Mouse (Mus musculus): ENCODE measurements at regions not wholly inside any gene's neighbourhood (a gene's known extent, or its start where the extent isn't known, plus 50 kb on each side); places are given as distances from the start of the nearest gene placed in this dataset.
"Not testable (repeated sequence)": the region's sequence is repeated elsewhere in the genome, so short reads cannot be mapped to it uniquely, and the experiment has no call there.

DNA sequence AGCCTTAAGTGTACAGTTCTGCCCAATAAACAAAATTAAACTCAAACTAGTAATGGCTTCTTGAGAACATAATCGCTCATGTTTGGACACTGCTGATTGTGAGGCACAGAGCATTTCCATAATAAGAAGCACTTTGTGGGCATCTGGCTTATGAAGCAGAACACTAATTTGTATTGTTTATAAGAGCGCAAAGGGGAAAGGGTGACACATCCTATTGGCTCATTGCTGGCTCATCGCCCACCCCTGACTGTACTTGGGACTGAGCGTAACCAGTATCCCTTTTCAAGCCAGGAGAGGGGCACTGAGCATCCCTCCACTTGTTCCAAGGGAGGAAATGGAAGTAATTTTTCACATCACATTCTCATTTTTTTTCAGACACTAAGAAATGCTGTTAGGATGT is 288.0 kb downstream of the Sfmbt2 start:
- no peak for DNase-seq (ENCODE audit: low read depth)

DNA sequence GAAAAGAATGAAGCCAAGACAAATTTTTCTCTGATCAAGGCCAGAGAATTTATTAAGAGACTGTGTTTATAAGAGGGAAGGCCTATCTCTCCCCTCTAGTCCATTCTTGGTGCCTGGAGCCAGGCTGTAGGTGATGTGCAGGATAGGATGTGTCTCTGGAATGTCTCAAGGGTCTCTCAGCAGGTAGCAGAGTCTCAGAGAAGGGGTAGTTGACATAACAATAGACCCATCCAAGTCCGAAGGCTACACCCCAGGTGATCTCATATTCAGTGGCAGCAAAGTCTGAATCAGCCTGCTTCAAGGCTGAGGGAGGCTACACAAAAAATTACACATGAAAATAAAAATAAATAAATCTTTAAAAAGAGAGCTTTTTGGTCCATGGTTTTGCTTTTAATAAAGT is 297.6 kb downstream of the Sfmbt2 start:
- DNase-seq (ENCODE audit: low read depth) = not testable (repeated sequence)

DNA sequence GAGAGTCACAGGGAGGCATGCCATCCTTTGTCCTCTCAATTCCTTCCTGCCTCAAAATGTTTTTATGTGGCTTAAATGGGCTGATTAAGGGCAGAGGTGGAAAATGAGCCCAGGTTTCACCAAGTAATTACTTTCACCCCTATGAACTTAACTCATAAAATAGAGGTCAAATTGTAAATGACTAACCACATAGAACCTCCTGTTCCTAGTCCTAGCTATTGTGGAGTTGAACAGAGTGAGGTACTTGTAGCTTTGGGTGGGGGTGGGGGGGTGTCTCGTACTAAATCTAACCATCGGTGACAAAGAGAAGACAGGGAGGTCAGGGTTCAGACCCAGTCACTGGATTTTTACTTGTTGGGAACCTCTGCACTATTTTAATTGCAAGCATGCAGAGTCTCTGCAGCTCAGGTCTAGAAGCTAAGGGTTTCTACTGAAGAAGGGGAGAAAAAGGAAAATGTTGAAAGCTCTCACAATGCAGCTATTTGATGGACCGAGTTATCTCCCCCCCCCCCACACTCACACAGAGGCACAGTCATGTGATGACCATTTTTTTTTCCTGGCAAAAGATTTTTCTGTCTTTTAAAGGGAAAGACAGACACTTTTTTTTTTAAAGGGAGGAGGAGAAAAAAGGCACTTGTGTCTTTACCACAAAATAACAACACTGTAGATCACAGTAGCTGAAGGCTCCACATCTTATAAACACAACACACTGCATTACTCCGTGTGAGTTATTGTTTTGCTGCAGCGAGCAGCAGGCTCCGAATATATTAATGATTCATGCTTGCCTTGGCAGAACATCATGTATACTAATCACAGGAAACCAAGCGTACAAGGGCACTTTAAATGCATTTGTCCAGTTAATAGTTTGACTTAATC is 300.4 kb downstream of the Sfmbt2 start:
- no peak for DNase-seq (ENCODE audit: low read depth)

DNA sequence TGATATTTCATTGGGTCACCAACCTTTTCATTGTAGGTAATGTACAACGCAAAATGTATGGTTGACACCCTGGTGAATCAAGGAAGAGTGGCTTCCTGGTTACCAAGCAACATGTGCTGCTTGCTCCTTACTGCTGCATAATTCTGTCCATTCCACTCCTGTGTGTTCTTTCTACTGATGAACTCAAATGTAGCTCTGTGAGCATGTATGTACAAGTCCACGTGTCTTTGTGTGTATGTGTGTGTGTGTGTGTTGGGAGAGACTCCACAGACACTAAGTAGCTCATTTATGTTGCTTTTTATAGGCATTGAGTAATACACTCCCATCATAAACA is 301.0 kb downstream of the Sfmbt2 start:
- DNase-seq (ENCODE audit: low read depth) = no peak

DNA sequence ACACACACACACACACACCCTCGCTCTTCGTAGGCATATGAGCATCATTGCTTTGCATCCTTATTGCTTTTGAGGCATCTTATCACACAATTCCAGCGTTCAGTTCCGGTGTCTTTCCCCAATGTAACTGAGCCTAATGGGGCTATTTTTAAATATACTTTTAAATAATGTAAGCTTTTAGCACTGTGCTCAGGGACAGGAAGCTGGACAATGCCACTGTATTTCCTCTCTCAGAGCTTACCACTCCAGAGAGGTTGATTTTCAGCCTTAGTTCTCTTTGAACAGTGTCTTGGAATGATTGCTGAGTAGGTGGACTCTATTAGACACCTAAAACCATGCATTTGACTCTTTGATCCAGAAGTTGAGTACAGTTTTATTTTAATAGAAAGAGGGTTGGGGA is 301.9 kb downstream of the Sfmbt2 start:
- DNase-seq (ENCODE audit: low read depth) = no peak

DNA sequence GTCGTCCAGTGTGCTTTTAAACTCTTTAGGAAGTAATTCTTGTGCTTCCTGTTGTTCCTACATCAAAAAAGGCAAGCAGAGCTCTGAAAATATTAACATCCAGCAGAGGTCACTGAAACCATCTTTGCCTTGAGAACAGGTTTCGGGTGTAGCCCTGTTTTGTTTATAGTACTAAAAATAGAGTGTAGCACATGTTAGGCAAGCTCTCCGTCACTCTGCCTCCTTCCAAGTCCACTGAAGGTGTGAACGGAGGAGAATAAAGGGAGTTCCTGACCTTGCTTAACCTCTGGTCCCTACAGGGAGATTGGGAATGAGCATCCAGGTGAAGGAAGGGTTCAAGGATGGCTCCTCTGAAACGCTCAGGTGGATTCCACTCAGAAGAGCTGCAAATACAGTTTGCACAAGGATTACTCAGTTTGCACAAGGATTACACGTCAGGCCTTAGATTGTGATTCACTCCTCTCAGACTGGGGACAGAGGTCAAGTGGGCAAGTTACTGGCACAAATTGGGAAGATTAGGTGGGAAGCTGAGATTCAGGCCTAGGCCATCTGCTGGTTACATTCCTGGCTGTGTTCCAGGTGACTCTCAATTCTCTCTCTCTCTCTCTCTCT is 304.5 kb downstream of the Sfmbt2 start:
- no peak for DNase-seq (ENCODE audit: low read depth)

DNA sequence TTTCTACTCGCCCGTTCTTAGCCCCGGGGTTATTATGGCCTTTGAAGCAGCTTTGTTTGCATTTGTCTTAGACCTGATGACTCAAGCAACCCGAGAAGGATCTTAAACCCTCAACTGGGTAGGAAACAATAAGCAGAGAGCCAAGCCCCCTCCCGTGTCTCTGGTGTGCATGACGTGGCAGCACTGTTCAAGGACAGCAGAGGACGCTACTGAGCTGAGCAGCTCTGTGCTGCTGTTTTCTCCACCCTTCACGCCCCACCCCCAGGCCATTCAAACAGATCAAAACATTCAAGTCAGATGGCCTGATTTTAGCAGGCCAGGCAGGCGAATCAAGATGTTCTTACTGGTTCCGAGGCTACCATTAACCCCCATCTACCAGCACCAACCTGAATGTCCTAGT is 331.1 kb downstream of the Sfmbt2 start:
- no peak for DNase-seq (ENCODE audit: low read depth)

DNA sequence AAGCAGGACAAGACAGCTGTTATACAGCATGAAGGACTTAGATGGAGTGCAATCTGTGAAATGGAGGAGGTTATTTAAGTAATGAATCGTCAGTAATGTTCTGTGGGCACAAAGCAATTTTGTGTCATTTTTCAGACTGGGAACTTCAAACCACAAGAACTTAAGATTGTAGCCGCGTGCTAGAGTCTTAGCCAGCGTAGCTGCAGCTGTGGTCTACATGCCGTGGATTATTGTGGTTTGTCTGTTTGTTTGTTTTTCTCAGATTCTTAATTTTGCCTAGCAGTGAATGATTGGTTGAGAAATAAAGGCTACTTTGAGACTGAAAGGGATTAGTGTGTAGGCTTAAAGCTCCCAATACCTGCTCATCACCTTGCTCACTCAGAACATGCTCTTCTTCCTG is 348.1 kb downstream of the Sfmbt2 start:
- DNase-seq (ENCODE audit: low read depth) = no peak

DNA sequence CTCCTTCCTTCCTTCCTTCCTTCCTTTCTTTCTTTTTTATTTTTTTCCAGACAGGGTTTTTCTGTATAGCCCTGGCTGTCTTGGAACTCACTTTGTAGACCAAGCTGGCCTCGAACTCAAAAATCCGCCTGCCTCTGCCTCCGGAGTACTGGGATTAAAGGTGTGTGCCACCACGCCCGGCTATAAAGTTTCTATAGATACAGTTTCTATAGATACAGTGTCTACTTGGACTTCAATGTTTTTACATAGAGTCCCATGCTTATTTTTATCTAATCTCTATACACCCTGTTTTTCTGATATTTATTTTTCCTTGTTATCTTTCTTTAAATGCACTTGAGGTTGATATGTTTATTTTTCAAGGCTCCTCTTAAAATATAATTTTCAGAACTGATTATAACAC is 364.0 kb downstream of the Sfmbt2 start:
- not testable (repeated sequence) for DNase-seq (ENCODE audit: low read depth)

DNA sequence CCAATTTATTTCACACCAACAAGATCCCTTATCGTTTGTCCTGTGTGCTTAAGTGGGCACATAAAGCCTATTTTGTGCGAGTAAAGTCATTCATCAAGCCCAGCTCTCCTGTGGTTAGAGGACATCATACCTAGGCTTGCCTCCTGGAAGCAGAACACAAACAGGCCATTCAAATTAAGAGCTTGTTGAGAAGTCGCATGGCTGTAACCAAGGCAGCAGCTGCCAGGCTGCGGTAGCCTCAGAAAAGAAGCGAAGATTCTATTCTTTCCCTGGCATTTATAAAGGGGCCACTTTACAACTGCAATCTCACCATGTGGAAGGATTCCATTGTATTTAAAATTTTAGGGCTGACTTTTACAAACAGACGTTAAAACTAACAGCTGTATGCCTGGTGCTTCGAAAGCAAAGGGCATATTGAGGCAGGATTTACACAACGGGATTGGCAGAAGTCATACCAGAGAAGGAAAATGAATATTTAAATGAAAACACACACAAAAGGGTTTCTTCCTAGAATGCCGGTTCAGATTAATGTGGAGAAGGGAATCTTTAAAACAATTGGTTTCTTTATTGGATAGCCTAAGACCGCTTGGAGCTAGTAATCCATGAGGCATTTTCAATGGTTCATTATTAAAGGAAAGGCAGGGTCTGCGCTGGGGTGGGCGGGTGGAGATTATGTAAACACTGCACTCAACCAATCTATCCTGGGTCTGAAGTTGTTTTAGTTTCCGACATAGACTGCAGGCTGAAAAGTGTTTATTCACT is 366.6 kb downstream of the Sfmbt2 start:
- no peak for DNase-seq (ENCODE audit: low read depth)

DNA sequence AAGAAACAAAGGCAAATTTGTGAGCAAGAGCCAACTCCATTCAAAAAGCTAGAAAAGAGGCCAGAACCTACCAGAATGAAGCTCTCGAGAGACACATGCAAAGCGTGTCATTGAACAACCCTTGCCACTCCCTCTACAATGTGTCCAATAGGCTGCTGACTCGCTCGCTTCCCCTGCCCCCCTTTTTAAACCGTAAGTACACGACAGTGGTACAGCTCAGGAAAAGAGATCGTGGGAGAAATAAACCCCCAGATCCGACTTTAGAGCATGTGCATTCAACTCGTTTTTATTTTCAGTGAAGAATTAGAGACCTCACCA is 367.1 kb downstream of the Sfmbt2 start:
- no peak for DNase-seq (ENCODE audit: low read depth)

DNA sequence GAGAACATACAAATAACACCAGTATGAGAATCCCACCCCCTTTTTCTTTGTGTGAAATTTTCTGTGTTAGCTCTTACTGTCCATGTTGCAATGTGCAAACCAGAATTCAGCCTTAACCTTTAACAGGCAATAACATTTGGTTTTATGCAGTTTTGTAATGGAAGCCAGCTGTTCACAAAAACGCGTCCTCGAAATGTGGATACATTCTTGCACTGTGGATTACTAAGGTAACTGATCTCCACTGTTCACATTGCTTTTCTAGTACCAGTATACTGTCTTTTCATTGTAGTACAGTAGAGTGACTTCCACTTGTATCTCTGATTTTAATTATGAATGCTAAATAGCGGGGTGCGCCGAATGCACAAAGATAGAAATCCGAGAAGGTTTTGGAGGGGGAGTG is 374.8 kb downstream of the Sfmbt2 start:
- no peak for DNase-seq (ENCODE audit: low read depth)

DNA sequence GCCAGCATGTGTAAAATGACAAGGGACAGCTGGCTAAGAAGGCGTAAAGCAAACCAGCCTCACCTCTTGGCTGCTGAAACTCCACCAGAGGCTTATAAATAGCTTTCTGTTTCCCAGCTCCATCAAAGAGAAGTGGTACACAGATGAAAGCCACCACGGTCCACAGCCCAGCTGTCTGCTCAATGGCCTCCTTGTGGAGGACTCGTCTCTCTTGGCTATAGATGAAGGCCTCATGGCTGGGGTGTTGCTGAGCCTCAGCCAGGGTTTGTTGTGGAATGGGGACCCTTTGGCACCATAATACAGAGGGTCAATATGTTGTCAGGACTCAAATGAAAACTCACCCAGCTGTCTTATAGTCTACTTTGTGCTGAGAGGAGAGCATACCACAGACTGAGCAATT is 385.1 kb downstream of the Sfmbt2 start:
- no peak for DNase-seq (ENCODE audit: low read depth)

DNA sequence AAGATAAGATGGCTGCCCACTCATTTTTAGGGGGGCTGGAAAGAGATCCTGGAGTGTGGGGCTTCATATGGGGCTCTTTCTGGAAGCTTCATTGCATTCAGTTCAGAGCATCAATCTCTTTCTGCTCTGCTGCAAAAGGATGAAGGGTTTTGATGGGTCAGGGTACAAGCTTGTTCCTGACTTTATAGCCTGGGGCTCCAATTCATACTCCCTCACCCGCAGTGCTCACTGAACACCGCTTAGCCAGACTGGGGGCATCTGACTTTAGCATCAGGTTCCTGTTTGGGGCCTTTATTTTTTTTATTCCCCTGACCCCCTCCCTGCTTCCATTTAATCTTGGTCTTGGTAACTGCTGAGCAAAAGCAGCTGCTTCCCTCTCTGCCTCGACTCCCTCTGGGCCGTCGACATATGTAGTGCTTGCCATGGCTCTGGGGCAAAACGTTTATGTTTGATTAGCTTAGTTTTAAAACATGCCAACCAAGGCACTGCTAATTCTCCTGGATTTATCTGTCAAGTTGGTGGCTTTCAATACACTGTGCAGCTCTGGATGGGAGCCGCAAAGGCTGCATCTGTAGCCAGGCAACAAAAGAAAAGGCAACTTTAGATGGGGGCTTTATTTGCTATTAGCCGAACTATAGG is 387.0 kb downstream of the Sfmbt2 start:
- no peak for DNase-seq (ENCODE audit: low read depth)

DNA sequence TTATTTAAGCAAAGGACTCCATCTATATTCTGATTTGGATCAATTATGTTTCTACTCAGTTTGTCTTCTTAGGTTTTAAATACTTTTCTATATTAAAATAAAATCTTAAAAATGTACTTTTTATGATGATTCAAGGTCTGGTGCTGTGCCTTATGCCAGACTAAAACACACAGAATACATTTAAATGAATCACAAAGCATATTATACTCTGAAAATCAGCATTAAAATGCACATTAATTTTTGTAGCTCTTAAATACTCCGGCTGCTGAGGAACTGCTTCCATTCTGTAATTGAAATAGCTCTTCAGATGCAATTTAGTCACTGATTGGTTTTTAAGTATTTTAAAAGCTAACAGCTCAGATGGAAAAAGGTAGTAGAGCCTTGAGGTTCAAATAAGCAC is 387.6 kb downstream of the Sfmbt2 start:
- DNase-seq (ENCODE audit: low read depth) = no peak

DNA sequence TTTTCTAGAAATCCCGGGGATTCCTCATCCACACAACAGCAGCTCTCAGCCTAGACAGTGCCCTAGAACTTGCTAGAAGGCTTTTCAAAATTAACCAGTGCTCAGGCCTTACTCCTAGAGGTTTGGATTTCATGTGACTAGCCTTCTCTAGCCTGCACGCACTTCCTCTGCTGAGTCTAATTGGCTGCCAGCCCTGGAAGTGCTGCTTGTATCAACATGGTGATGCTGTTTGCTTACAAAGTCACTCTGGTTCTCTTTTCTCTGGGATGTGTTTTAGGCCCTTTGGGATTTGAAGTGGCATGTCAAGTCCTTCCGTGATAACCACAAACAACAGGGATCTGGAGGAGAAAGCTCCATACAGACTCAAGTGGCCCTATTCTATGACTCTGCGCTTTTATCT is 391.9 kb downstream of the Sfmbt2 start:
- no peak for DNase-seq (ENCODE audit: low read depth)

DNA sequence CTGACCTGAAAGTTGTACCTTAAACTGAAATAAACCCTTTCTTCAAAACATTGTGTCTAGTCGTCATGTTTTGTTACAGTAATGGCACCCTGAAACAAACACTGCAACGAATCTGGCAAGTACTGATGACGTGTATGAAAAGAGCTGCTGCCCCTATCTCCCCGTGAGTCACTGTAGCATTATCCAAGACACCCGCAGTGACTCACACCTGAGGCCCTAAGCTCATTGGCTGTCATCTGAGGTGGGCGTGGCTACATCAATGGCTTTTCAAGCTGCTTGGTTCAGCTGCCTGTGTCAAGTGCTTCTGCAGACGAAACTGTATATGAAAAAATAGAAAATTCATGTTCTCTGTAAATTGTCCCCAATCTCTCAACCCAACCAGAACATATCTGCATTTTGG is 388.8 kb upstream of the Prkcq start:
- peak; percentile 33 for DNase-seq (ENCODE audit: low read depth)

DNA sequence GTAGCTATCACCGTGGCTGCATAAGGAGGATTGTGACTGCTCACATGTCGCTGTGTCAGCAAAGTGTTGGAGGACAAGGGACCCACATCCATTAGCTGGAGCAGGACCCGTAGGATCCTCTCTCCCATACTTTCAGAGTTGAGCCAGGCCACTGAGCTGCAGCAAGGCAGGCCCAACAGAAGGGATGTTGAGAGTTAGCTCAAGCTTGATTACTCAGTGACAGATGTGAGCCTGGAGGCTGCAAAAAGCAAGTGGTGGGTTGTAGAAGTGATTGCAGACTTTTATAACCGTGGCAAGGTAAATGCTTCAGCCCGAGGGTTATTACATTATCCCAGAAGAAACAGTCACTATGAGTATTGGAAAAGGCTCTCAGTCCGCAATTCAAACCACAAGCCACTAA is 388.3 kb upstream of the Prkcq start:
- no peak for DNase-seq (ENCODE audit: low read depth)

DNA sequence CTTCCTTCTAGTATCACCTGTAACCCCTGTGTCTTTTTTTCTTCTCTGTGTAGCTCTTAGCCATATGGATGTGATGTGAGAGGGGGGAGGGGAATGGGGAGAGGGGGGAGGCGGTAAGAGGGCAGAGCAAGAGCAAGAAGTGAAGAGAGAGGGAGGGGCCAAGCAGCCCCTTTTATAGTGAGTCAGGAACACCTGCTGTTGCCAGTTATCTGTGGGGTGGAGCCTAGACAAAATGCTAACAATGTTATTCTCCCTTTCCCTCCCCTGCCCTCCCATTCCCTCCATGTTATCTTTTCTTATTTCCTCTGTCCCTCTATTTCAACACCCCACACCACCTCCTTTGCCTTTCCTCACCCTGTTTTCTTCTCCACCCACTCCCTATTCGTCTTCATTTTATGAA is 387.6 kb upstream of the Prkcq start:
- DNase-seq (ENCODE audit: low read depth) = no peak

DNA sequence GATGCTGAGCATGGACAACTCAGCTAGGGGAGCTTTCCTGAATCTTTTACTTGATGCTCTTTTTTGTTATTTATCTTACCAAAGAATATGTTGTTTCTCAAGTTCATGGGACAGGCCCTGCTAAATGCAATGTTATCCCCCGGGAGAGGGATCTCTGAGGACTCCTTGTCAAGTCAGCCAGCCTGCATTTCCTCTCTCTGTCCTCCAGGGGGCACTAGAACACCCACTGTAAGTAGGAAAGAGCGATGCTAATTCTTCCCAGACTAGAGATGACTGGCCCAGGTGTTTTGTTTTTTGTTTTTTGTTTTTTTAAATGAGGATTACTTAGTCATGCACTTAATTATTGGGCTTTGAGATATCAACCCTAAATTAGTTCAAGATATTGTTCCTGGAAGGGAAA is 386.8 kb upstream of the Prkcq start:
- peak; percentile 61 for DNase-seq (ENCODE audit: low read depth)

DNA sequence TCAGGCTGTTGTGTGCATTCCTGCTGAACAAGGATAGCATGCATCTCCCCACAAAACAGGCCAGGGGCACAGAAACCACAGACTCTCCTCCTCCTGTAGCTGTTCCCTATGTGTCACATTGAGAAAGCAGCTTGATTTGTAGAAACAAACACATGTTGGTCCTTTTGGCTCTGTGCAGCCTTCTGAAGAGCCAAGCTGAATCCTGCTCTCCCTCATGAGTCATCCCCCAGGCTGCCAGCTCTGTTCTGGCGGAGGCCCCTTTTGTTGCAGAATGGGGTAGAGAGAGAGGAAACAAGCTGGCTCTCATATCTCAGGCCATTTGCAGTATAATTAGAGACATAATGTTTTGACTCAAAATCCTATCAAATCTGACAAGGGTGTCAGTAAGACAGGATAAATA is 383.4 kb upstream of the Prkcq start:
- DNase-seq (ENCODE audit: low read depth) = peak; percentile 1

DNA sequence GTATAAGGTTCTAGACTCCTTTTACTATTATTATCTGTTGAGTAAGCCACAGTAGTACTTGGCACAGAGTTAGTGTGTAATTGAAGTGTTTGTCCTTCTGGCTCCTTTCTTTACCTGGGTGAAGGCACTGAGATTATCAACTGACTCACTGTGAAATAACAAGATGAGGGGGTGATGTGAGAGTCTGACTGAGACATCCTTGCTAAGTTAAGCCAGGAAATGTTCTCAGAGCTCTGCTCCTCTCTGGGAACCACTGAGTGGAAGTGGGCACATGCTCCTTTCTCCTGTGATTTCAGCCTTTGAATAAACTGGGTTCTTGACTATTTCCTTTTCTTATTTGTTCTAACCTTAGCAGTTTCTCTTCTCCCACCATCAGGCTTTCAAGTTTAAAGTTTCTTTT is 380.7 kb upstream of the Prkcq start:
- DNase-seq (ENCODE audit: low read depth) = no peak

DNA sequence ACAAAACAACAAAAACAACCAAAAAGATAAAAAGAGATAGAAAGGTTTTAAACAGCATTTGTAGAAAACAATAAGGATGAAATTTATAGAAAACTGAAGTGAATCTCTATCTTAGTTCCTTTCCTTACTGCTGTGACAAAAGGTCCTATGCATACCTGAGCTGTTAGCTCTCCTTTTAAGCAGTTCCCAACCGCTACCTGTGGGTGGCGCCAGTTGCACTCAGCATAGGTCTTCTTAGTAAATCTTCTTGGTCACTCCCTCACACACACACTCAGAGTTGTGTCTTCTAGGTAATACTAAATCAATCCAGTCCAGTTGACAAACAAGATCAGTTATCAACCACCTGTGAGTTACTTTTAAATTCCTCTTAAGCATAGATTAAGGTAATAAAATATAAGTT is 355.5 kb upstream of the Prkcq start:
- DNase-seq (ENCODE audit: low read depth) = peak; percentile 21

All from 416B (cell line).